Mouse (Mus musculus) G1E (cell line): Measurements from ENCODE around the gene Nat8f2.
A peak's percentile ranks its signal among the peaks of the same experiment; 100 is the strongest.
"Not testable (repeated sequence)": the region's sequence is repeated elsewhere in the genome, so short reads cannot be mapped to it uniquely, and the experiment has no call there.

ENCODE experiments used
- CTCF ChIP-seq: IDR thresholded peaks from 2 replicates; pipeline ENCODE4 v1.5.1; 2012; ENCODE audit warnings: low read depth, low read length, inconsistent platforms, mixed read lengths
- GATA2 ChIP-seq: IDR thresholded peaks from 2 replicates; pipeline ENCODE4 v1.6.1; 2012; ENCODE audit warnings: low read depth, low read length, inconsistent platforms, borderline replicate concordance
- POLR2AphosphoS5 ChIP-seq: IDR thresholded peaks from 2 replicates; pipeline ENCODE4 v1.6.1; 2012; ENCODE audit warnings: low read depth, low read length, inconsistent platforms; ENCODE audit not compliant: insufficient replicate concordance
- TAL1 ChIP-seq: conservative IDR thresholded peaks from 2 replicates; pipeline ENCODE4 v1.6.1; 2012; ENCODE audit warnings: low read depth, low read length, inconsistent platforms, mixed read lengths

DNA sequence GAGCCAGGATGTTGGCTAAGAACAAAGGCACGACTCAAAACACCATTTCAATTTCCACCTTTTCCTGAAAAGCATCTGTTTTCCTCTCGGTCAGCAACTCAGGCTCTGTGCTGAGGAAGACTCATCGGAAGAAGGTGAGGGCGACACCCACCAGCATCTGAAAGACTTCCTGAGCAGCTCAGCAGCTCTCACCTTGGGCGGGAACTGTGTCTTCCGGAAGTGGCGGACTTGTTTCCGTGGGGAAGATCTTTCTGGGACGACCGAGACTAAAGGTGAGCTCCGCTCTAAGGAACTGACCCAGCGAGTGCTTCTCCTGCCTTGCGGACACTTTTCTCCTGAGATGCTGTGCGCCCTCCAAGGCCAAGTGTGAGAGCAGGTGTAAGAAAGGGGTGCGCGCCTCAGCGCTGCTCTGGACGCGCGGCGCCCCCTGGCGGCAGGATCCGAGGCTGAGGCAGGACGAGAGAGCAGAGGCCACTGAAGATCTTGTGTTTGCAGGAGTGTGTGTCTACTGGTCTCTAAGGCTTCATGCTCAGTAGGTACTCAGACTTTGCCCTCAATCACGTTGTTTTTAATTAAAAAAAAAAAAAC lies 26.2 kb upstream of the Nat8f2 start:
- TF ChIP-seq CTCF = peak; percentile 70
- not testable (repeated sequence) for TF ChIP-seq POLR2AphosphoS5, TAL1, GATA2
